Mouse (Mus musculus) left cerebral cortex, adult 2 months (tissue): ENCODE data around the gene Gpr180. TPM values are rescaled to one million over a fixed set of nuclear protein-coding genes. Genes with fewer than 3 reads are reported as not detected.

ENCODE experiments used
- DNase-seq, 2 experiments: peaks; one replicate each; pipeline ENCODE4 v3.0.0; 2021 to 2022; ENCODE audit warnings: low spot score in 2 of 2, mixed read lengths in 1 of 2; ENCODE audit errors: extremely low spot score in 1 of 2
- H3K27ac ChIP-seq: fragments of 200-600 bp; 2 replicates; pipeline ENCODE4 v1.8.1; 2022
- H3K4me3 ChIP-seq: fragments of 200-600 bp; 2 replicates; pipeline ENCODE4 v1.8.1; 2022
- CTCF ChIP-seq: fragments of 200-600 bp; IDR thresholded peaks from 2 replicates; pipeline ENCODE4 v1.8.1; 2022; ENCODE audit warnings: antibody characterized with exemption, mild to moderate bottlenecking, moderate library complexity
- intact Hi-C: fragments of 180-260 bp; cut with DNase I; formaldehyde crosslinking; loops from one replicate; pipeline ENCODE4 v1.15.1; 2025
- total RNA-seq, 2 experiments: library from RNA; stranded (reverse); gene quantifications; 2 replicates each; pipeline ENCODE4 v1.2.3; 2021

Gpr180 gene
- total RNA-seq, 2 experiments from 2014 or later: 28.9 to 32.6 TPM

- TF ChIP-seq CTCF: no peak
- DNase-seq: no peak
- intact Hi-C loops: no loop called here
- Histone ChIP-seq H3K27ac (no peak overlapping the region), H3K4me3 (no peak overlapping the region)
These were observed 54.5 kb downstream of the Gpr180 start for GRCm38 (mm10) chr14:118191442-118191841.

GRCm38 (mm10) chr14:118193001-118193628 is 56.2 kb downstream of the Gpr180 start:
- Histone ChIP-seq H3K27ac (no peak overlapping the region), H3K4me3 (no peak overlapping the region)
- TF ChIP-seq CTCF: no peak; the same call in 1 of the 2 replicates
- intact Hi-C loops: no loop called here
- no peak for DNase-seq

GRCm38 (mm10) chr14:118193663-118194062 is 56.7 kb downstream of the Gpr180 start:
- intact Hi-C loops: no loop called here
- DNase-seq: no peak
- no peak for TF ChIP-seq CTCF
- H3K4me3 ChIP-seq: no peak overlapping the region
- no peak overlapping the region for H3K27ac ChIP-seq

DNA sequence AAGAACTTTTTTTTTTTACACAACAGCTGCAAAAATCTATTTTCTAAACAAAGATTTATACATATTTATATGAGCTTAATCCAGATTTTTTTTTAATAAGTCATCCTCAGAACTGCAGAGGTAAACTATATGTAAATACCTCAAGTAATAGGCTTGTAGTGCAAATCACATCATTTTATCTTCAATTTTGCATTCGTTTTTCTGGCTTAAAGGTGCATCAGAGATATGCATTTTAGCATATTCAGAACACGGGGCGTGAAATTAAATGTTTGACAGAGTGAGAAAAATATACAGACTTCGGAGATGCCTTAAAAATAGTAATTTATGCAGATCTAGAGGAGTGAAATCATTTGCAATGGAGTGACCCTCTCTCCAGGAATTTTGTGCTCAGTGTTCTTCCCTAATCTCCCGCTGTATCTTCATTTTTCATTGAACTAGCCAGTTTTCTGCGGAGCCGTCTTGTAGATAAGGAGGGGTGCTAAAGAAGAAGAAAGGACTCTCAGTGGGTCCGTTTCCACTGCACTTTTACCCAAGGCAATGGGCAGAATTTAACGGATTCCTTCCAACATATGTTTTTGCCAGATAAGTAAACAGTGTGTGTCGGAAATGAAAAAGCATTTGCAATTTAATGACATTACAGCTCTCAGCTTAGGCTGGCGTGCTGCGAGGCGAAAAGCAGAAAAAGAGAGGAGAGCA is 57.4 kb downstream of the Gpr180 start:
- intact Hi-C loops: no loop called here
- Histone ChIP-seq H3K4me3 (no peak overlapping the region), H3K27ac (no peak overlapping the region)
- TF ChIP-seq CTCF: no peak
- no peak for DNase-seq

GRCm38 (mm10) chr14:118197063-118197462 is 60.1 kb downstream of the Gpr180 start:
- DNase-seq: no peak
- no peak overlapping the region for H3K4me3 ChIP-seq
- intact Hi-C loops: no loop called here
- H3K27ac ChIP-seq: no peak overlapping the region
- TF ChIP-seq CTCF: no peak

DNA sequence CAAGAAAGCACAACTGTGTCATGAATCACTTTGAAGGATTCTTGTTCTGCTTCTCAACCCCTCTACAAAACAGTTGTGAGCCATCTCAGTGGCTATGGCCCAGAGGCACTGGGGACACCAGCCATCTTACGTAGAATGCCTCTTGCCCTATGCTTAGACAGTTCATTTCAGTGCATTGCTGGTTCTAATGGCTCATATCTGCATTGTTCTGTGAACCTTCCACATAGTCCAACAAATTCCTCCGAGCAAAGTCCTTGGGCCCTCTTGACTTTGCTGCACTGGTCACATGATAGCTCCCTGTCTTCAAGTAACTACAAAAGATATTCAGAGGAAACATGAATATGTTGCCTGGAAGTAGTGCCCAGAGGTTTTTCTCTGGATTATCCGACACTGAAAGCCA is 63.8 kb downstream of the Gpr180 start:
- intact Hi-C loops: no loop called here
- no peak for TF ChIP-seq CTCF

GRCm38 (mm10) chr14:118202006-118202405 is 65.0 kb downstream of the Gpr180 start:
- TF ChIP-seq CTCF: no peak
- intact Hi-C loops: no loop called here
- no peak overlapping the region for H3K4me3 ChIP-seq
- no peak overlapping the region for H3K27ac ChIP-seq
- DNase-seq: no peak

More for the DNA sequence above, 63.8 kb downstream of the Gpr180 start:
- DNase-seq: no peak
- Histone ChIP-seq H3K27ac (no peak overlapping the region), H3K4me3 (no peak overlapping the region)

DNA sequence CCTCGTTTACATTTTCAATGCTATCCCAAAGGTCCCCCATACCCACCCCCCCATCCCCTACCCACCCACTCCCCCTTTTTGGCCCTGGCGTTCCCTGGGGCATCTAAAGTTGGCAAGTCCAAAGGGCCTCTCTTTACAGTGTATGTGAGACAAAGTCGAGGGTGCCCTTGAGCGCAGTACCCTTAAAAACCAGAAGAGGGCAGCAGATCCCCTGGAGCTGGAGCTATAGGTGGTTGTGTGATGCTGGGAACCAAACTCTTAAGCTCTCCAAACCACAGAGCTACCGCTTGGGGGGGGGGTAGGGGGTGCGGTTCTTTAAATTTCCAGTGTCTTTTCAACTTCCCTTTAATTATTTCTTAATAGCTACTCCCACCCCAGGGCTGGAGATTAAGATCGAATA is 66.1 kb downstream of the Gpr180 start:
- TF ChIP-seq CTCF: no peak; the same call in none of the 2 replicates
- no peak for DNase-seq
- H3K4me3 ChIP-seq: no peak overlapping the region
- no peak overlapping the region for H3K27ac ChIP-seq
- intact Hi-C loops: no loop called here

GRCm38 (mm10) chr14:118207347-118207746 is 70.4 kb downstream of the Gpr180 start:
- H3K4me3 ChIP-seq: no peak overlapping the region
- intact Hi-C loops: no loop called here
- TF ChIP-seq CTCF: peak; percentile 21
- DNase-seq: no peak
- no peak overlapping the region for H3K27ac ChIP-seq

DNA sequence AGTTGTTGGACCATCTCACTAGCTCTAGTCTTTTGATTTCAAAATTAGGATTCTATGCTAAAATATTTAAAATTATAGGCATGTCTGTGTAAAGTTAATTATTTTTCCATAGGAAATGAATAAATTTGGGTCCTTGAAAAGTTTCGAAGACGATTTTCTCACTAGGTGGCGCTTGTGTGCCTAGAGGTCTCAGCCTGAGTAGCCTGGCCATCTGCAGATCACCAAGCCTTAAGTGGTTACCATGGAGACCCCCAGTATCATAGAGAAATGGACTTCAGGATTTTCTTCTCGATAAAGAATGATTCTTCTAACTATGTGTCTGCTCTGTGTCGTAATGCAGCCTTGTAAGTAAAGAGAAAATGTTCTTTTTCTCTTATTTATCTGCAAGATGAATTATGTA is 72.7 kb downstream of the Gpr180 start:
- peak; percentile 74 for TF ChIP-seq CTCF
- Histone ChIP-seq H3K27ac (no peak overlapping the region), H3K4me3 (no peak overlapping the region)
- peak in 1 of 2 experiments; percentile 28 for DNase-seq
- intact Hi-C loops: loop anchor here (1.0 to 10.0 kb wide), 2 partner anchors 382 to 555 kb away; no protein-coding TSS in a partner anchor

- DNase-seq: no peak
- intact Hi-C loops: loop anchor here (10.0 kb wide), 1 partner anchor 553 kb away; no protein-coding TSS in a partner anchor
- TF ChIP-seq CTCF: no peak
- no peak overlapping the region for H3K27ac ChIP-seq
- H3K4me3 ChIP-seq: no peak overlapping the region
These were observed 75.3 kb downstream of the Gpr180 start for GRCm38 (mm10) chr14:118212188-118212804.

Other genes starting within 250 kb of the Gpr180 start
- 1 to 10 TPM in 1 of 2 experiments, under 1 TPM in 1; 0.59 to 1.8 TPM for gene Dct, start 84.9 kb upstream of the Gpr180 start, total RNA-seq
- gene Tgds, start 4.4 kb upstream of the Gpr180 start, total RNA-seq: 1 to 10 TPM; 8.3 to 9.1 TPM
- gene Sox21, start 99.9 kb downstream of the Gpr180 start, total RNA-seq: 10 to 100 TPM in 1 of 2 experiments, 1 to 10 TPM in 1; 10.0 to 10.6 TPM
- gene Gm9376, start 129.8 kb downstream of the Gpr180 start, total RNA-seq: not detected